Mouse (Mus musculus): ENCODE results near the gene Gm20517.
A peak's percentile ranks its signal among the peaks of the same experiment; 100 is the strongest.
"Not testable (repeated sequence)": the region's sequence is repeated elsewhere in the genome, so short reads cannot be mapped to it uniquely, and the experiment has no call there.

Gm20517 gene

GRCm38 (mm10) chr17:47625088-47625487 lies 13.7 kb downstream of the Gm20517 start:
- peak; percentile 51 for DNase-seq (ENCODE audit: low read depth, low spot score)

- DNase-seq (ENCODE audit: low read depth, low spot score), result no peak
These were observed 14.6 kb downstream of the Gm20517 start for GRCm38 (mm10) chr17:47626031-47626430.

DNA sequence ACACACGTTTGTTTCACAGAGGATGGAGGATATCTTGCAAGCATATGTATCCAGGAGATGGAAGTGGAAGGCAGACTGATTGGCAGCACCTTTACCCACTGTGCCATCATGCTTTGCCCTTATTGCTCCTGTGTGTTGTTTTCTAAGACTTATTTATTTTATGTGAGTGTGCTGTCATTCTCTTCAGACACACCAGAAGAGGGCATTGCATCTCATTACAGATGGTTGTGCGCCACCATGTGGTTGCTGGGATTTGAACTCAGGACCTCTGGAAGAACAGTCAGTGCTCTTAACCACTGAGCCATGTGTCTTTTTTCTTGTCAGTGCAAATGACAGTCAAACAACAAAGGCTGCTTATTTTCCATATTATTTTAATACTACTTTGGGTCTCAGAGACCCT lies 16.4 kb downstream of the Gm20517 start:
- DNase-seq (ENCODE audit: low read depth, low spot score), result no peak

- peak; percentile 88 for DNase-seq (ENCODE audit: low read depth, low spot score)
These were observed 17.7 kb downstream of the Gm20517 start for GRCm38 (mm10) chr17:47628851-47629676.

GRCm38 (mm10) chr17:47629717-47630677 lies 18.6 kb downstream of the Gm20517 start:
- DNase-seq (ENCODE audit: low read depth, low spot score), result peak; percentile 31

DNA sequence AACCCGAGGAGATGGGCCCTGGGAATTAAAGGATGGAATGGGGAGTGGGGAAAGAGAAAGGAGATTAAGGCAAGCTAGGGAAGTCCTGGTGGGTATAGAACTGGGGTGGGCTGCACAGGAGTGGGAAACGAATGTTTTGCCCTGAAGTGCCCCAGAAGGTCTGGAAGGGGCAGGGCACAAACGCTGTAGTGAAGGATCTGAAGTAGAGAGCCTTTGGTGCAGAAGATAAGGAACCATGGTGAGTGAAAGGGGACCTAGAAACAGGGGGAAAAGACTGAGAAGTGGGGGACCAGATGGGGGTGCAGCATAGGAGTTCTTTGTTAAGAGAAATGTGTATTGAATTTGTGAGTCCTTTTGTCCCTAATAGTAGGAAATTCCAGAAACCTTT lies 19.3 kb downstream of the Gm20517 start, which contains the start of gene Usp49:
Gene Usp49, plus strand, starts transcription at position 13 of the 388 bp plus-strand sequence.
- DNase-seq (ENCODE audit: low read depth, low spot score), result no peak

- no peak for DNase-seq (ENCODE audit: low read depth, low spot score)
These were observed 20.9 kb downstream of the Gm20517 start for GRCm38 (mm10) chr17:47632181-47632840.

GRCm38 (mm10) chr17:47633999-47634770 lies 22.8 kb downstream of the Gm20517 start:
- no peak for DNase-seq (ENCODE audit: low read depth, low spot score)

DNA sequence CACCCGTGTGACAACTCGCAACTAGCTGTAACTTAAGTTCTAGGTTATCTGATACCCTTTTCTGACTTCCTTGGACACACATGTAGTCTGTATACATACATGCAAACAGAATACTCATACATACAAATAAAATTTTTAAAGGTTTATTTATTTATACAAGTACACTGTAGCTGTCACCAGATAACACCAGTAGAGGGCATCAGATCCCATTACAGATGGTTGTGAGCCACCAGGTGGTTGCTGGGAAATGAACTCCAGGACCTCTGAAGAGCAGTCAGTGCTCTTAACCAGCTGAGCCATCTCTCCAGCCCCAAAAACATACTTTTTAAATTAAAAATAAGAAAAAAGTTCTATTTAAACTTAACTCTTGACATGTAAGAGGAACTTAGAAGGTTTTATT lies 31.6 kb downstream of the Gm20517 start:
- no peak for DNase-seq (ENCODE audit: low read depth, low spot score)

DNA sequence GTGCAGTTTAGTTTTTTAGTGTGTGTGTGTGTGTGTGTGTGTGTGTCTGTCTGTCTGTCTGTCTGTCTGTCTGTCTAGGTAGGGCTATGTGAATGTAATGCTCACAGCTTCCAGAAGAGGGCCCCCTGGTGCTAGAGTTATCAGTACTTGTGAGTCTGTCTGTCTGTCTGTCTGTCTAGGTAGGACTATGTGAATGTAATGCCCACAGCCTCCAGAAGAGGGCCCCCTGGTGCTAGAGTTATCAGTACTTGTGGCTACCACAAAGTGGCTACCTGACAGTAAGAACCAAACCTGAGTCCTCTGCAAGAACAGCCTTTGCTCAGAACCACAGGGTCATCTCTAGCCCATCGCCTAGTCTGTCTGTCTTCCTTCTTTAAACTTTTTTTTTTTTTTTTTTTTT lies 35.3 kb downstream of the Gm20517 start:
- DNase-seq (ENCODE audit: low read depth, low spot score), result peak; percentile 71

DNA sequence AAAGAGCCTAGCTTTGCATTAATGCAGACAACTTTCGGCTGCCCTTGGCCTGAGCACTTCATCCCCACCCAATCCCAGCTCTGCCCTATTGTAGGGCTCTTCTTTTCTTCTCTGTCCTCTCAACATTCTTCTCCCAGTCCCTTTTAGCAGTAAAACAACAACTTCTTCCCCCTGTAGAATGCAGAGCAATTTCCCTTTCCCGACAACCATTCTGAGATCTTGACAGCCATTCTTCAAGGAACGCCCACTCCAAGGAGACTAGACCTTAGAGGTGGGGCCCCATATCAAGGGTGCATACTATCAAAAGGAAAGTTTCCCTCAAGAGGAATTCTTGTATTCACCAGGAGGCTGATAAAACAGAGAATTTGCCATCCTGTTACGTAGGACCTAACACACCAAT lies 37.6 kb downstream of the Gm20517 start:
- DNase-seq (ENCODE audit: low read depth, low spot score), result no peak

- no peak for DNase-seq (ENCODE audit: low read depth, low spot score)
These were observed 40.6 kb downstream of the Gm20517 start for GRCm38 (mm10) chr17:47651953-47652352.

GRCm38 (mm10) chr17:47654346-47654745 lies 43.0 kb downstream of the Gm20517 start:
- DNase-seq (ENCODE audit: low read depth, low spot score), result not testable (repeated sequence)

DNA sequence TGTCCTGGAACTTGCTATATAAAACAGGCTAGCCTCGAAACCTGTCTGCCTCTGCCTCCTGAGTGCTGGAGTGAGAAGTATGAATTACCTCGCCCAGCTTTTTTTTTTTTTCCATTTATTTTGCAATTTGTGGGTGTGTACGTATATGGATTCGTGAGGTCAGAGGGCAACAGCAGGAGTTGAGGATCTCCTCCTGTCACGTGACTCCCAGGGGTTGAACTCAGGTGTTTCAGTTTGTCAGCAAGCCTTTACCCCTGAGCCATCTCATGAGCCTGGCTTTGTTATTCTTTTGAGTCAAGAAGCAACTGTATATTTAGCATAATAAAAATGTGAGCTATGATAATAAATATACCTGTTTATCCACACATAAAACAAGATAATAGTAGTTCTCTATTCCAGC lies 44.3 kb downstream of the Gm20517 start:
- no peak for DNase-seq (ENCODE audit: low read depth, low spot score)

DNA sequence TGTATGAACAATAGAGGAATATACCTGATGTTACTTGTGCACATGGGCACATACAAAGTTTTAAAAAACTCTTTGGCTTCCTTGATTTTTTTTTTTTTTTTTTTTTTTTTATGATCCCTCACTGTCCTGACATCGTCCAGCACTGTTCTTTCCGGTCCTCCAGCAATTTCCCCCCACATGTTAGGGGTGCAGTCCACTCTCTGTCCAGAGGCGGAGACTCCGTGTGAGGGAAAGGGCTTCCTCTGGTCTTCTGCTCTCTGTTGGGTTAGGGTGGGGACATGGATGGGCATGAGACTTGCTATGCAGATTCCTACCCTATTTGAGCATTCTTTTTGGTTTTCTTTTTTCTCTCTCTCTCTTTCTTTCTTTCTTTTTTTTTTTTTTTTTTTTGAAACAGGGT lies 46.5 kb downstream of the Gm20517 start:
- no peak for DNase-seq (ENCODE audit: low read depth, low spot score)

DNA sequence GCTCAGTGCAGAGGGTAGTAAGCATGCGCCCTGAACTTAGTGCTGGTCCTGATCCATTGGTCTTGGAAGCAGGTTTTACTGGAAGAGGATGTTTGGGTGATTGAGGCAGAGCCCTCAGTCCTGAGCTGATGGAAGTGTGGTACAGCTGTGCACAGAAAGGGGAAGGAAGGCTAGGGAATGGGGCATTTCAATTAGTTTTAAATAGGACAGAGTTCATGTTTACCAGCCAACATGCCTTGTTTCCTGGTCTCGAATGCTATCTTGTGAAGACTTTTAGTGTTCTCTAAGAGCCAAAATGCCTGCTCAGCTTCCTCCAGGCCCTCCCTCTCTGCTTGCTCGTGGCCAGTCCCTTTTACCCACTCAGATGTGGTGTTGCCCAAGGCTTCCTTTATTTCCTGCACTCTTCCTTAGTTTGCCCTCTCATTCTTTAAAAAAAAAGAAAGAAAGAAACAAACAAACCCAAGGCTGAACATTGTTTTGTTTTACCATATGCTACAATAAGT lies 47.4 kb downstream of the Gm20517 start:
- peak; percentile 29 for DNase-seq (ENCODE audit: low read depth, low spot score)

GRCm38 (mm10) chr17:47663009-47663713 lies 51.8 kb downstream of the Gm20517 start:
- DNase-seq (ENCODE audit: low read depth, low spot score), result no peak

- DNase-seq (ENCODE audit: low read depth, low spot score), result no peak
These were observed 53.1 kb downstream of the Gm20517 start for GRCm38 (mm10) chr17:47664474-47664873.

DNA sequence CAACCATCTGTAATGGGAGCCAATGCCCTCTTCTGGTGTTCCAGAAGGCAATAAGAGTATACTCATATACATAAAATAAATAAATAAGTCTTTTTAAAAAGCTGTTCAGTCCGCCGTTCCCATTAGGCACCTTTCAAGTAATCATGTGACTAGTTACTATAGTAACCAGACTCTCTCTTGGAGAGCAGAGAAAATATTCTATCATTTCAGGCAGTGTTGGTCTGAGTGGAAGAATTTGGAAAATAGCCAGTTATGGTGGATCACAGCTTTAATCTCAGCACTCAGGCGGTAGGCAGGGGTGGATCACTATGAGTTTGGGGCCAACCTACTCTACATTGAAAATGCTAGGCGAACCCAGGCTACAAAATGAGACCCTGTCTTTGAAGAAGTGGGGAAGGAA lies 57.8 kb downstream of the Gm20517 start:
- no peak for DNase-seq (ENCODE audit: low read depth, low spot score)

DNA sequence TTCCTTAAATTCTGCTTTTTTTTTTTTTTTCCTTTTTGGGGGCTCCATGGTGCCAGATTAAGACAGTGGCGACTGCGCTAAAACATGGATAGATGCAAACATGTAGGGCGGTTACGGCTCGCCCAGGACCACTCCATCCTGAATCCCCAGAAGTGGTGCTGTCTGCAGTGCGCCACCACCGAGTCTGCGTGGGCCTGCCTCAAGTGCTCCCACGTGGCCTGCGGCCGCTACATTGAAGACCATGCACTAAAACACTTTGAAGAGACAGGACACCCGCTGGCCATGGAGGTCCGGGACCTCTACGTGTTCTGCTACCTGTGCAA lies 60.6 kb downstream of the Gm20517 start:
- DNase-seq (ENCODE audit: low read depth, low spot score), result no peak

Measured in skeletal muscle tissue, adult 2 months (tissue).